Mouse (Mus musculus) liver, postnatal 0 days (tissue): ENCODE data around the gene Fam163b.

Source experiments
- CTCF ChIP-seq: sonication (generic); IDR thresholded peaks from 2 replicates; pipeline ENCODE4 v1.5.1; 2016; ENCODE audit warnings: antibody characterized with exemption, low read depth
- EP300 ChIP-seq: IDR thresholded peaks from 2 replicates; pipeline ENCODE4 v1.6.1; 2016; ENCODE audit warnings: antibody characterized with exemption, low read depth, mild to moderate bottlenecking

DNA sequence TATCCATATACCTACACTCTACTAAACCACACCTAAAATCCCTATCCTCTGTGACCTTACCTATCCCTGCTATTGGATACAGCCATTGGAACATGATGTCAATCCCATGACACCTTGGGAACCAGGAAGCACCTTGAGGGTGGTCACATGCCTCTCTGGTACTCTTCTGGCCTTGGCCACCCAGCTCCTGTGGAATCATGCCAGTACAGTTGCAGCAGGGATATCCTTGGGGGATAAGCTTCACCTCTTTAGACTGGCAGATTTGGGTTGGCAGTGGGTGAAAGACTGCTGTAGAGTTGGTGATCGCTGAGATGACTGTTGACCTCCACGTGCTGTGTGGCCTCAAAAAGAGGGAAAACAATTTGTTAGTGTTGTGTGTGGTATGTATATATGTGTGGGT, 19.2 kb upstream of the Fam163b start:
- no peak for TF ChIP-seq CTCF
- no peak for TF ChIP-seq EP300
